Comparison of ENCODE assay signal across 9 mouse cellular contexts in the genomic region with DNA sequence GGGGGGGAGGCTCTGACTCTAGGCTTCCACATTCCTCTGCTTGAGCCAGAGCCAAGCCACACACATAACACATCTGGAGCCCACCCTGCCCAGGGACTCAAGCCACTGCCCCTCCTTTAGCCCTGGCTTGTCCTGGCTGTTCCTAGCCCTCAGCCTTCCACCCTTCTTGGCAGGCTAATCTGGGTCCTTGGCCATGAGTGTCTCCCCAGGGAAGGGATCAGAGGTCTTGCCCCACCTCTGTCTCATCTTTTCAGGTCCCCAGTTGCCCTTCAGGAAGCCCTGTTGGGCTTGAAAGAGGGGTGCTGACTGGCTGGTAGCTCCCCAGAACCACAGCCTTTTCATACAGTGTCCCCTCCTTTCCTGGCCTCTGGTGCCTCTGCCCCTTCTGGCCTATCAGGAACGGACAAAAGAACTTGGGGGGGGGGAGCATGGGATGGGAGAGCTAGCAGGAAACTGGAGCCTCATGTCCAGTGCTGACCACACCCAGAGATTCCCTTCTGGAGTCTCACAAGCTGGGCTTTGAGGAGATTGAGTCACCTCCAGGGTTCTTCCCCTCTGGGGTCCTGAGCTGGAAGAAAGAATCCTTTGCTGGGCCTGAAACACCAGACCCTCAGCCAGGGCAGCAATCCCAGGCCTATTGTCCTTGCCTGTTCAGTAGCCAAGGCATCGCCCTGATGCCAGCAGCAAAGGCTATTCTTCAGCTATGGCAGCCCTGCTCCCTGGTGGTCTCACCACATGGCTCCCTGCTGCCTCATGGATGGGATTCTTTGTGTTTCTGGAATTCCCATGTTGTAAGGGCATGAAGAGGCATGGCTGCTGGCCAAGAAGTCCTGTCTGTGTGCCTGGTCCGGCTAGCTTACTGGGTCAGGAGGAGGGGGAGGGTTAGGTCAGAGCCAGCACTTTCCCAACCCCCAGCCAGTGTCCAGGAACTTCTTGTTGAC. TPM values are rescaled to one million over a fixed set of nuclear protein-coding genes. Genes with fewer than 3 reads are reported as not detected.
DNase-seq lines count a peak whose midpoint lies in the region; ATAC-seq and TF ChIP-seq lines count a peak whose summit lies in the region.
"Had no signal": no experiment of that assay in that cellular context is flagged by ENCODE, and none has a peak within 500 bp of the region (broad histone marks: within the 10 kb centered on the region; RNA-seq: fewer than 3 reads in every experiment).

No protein-coding gene starts in this region.

- ATAC-seq in Patski, result peak; percentile 13
- ATAC-seq in hindbrain, embryonic 16.5 days, result peak; percentile 90

- in situ Hi-C loops in Patski (cut with MboI; ENCODE audit: low pct_unique_long_range_greater_than_20kb), result no loop called here

- POLR2A ChIA-PET in Patski (lab: Charles Lee), result no interaction called here

- H3K4me3 ChIP-seq in cortical plate, adult 2 months (ENCODE audit: insufficient read depth, low read length), result no peak overlapping the region
- H3K4me3 ChIP-seq in hindbrain, embryonic 16.5 days (ENCODE audit: low read length), result no peak overlapping the region

- peaks cover 4% of the 10 kb centered on the region for H3K27me3 ChIP-seq in Patski
- peaks cover 37% of the 10 kb centered on the region for H3K27me3 ChIP-seq in hindbrain, embryonic 16.5 days (replicated peaks; ENCODE audit: control insufficient read depth, insufficient read depth, low read length)

- TF ChIP-seq POLR2A in cortical plate, adult 2 months (IDR thresholded peaks at IDR 0.05; ENCODE audit: extremely low read depth, insufficient read depth, low read length), result no peak

- no peaks in the 10 kb centered on the region for H3K36me3 ChIP-seq in hindbrain, embryonic 16.5 days (ENCODE audit: control insufficient read depth, insufficient read depth, low read length)
- H3K36me3 ChIP-seq: limb, embryonic 15.5 days had no signal

- no peak for TF ChIP-seq CTCF in Patski (IDR thresholded peaks at IDR 0.05)
- no peak for TF ChIP-seq CTCF in cortical plate, adult 2 months (IDR thresholded peaks at IDR 0.05; ENCODE audit: extremely low read depth, insufficient read depth, low read length)

- no peak overlapping the region for H3K4me2 ChIP-seq in hindbrain, embryonic 16.5 days (ENCODE audit: low read length)

- no peak overlapping the region for H3K9ac ChIP-seq in hindbrain, embryonic 16.5 days (ENCODE audit: low read depth, low read length)
- H3K9ac ChIP-seq: limb, embryonic 15.5 days had no signal

- no peaks in the 10 kb centered on the region; the same call in 1 of the 2 replicates for H3K4me1 ChIP-seq in cortical plate, adult 2 months (ENCODE audit: control insufficient read depth, insufficient read depth, low read length)
- H3K4me1 ChIP-seq in hindbrain, embryonic 16.5 days (ENCODE audit: control insufficient read depth, insufficient read depth, low read depth, low read length), result peaks cover 16% of the 10 kb centered on the region

- peak overlapping the region; percentile 14; the same call in 1 of the 2 replicates for H3K27ac ChIP-seq in cortical plate, adult 2 months (ENCODE audit: insufficient read depth, low read length)
- H3K27ac ChIP-seq in hindbrain, embryonic 16.5 days (ENCODE audit: low read depth, low read length), result peak overlapping the region; percentile 30; the same call in 1 of the 2 replicates
- H3K27ac ChIP-seq: limb, embryonic 15.5 days had no signal

- no peaks in the 10 kb centered on the region for H3K9me3 ChIP-seq in hindbrain, embryonic 16.5 days (ENCODE audit: control insufficient read depth, low read length)
- H3K9me3 ChIP-seq: limb, embryonic 15.5 days had no signal

- CTCF ChIA-PET in Patski (lab: Charles Lee), result interaction anchor here (1.4 to 10.9 kb wide), 3 partner anchors 8 to 67 kb away, joined by 3 to 119 read pairs (median 4); a partner anchor contains a TSS

- WGBS in hindbrain, embryonic 16.5 days, result 13% methylated on average over 3 of the region's 3 CpGs

- DNase-seq in kidney, adult 18-20 months, result peak; percentile 23
- no peak for DNase-seq in kidney, postnatal 14 days
- no peak for DNase-seq in Patski (ENCODE audit: low read depth, low spot score)
- DNase-seq in right cerebral cortex, postnatal 4 days, result peak; percentile 67
- no peak for DNase-seq in adrenal gland, adult 8-10 months
- no peak for DNase-seq in thymus, postnatal 0 days (ENCODE audit: low spot score)

RNA-seq across cellular contexts. Expression of a gene that starts 1.1 kb away (rescaled TPM):
- 0.10 TPM for polyA plus RNA-seq in Patski (2021)
- 15.8 and 19.0 TPM in 2 replicates for polyA plus RNA-seq in cortical plate, adult 2 months (2012; rRNA removed)
- polyA plus RNA-seq in hindbrain, embryonic 16.5 days (2015; fragmentation: Nextera tagmentation; extraction: Ambion mirVana), result 6.7 and 7.4 TPM in 2 replicates
- 1 to 10 TPM; 3.1 to 9.7 (median 5.1) TPM for total RNA-seq in adrenal gland, adult 8-10 months (2022)
- 7.6 and 9.0 TPM in 2 replicates for polyA plus RNA-seq in thymus, postnatal 0 days (2015; fragmentation: Nextera tagmentation; extraction: Ambion mirVana)

RNA-seq across cellular contexts. Expression of a gene that starts 4.6 kb away (rescaled TPM):
- polyA plus RNA-seq in Patski (2021), result 249 TPM
- 435 and 468 TPM in 2 replicates for polyA plus RNA-seq in cortical plate, adult 2 months (2012; rRNA removed)
- polyA plus RNA-seq in hindbrain, embryonic 16.5 days (2015; fragmentation: Nextera tagmentation; extraction: Ambion mirVana), result 481 and 505 TPM in 2 replicates
- 100 to 1,000 TPM; 148 to 171 (median 163) TPM for total RNA-seq in adrenal gland, adult 8-10 months (2022)
- polyA plus RNA-seq in thymus, postnatal 0 days (2015; fragmentation: Nextera tagmentation; extraction: Ambion mirVana), result 6.3 and 7.2 TPM in 2 replicates

RNA-seq across cellular contexts. Expression of a gene that starts 22.4 kb away (rescaled TPM):
- 11.4 TPM for polyA plus RNA-seq in Patski (2021)
- polyA plus RNA-seq in cortical plate, adult 2 months (2012; rRNA removed), result 4.0 and 4.4 TPM in 2 replicates
- 15.7 and 17.2 TPM in 2 replicates for polyA plus RNA-seq in hindbrain, embryonic 16.5 days (2015; fragmentation: Nextera tagmentation; extraction: Ambion mirVana)
- under 1 TPM in 3 of 4 experiments, not detected in 1; 0.31 to 0.71 (median 0.61) TPM for total RNA-seq in adrenal gland, adult 8-10 months (2022)
- polyA plus RNA-seq in thymus, postnatal 0 days (2015; fragmentation: Nextera tagmentation; extraction: Ambion mirVana), result 22.8 and 25.4 TPM in 2 replicates

RNA-seq across cellular contexts. Expression of a gene that starts 28.5 kb away (rescaled TPM):
- 0.09 TPM for polyA plus RNA-seq in Patski (2021)
- polyA plus RNA-seq in cortical plate, adult 2 months (2012; rRNA removed), result 0.38 and 0.48 TPM in 2 replicates
- polyA plus RNA-seq in hindbrain, embryonic 16.5 days (2015; fragmentation: Nextera tagmentation; extraction: Ambion mirVana), result 0.19 and 0.23 TPM in 2 replicates
- total RNA-seq in adrenal gland, adult 8-10 months (2022), result under 1 TPM in 1 of 4 experiments, not detected in 3; 0.13 TPM
- 1.4 and 1.8 TPM in 2 replicates for polyA plus RNA-seq in thymus, postnatal 0 days (2015; fragmentation: Nextera tagmentation; extraction: Ambion mirVana)

RNA-seq across cellular contexts. Expression of a gene that starts 29.1 kb away (rescaled TPM):
- polyA plus RNA-seq in Patski (2021), result 108 TPM
- polyA plus RNA-seq in cortical plate, adult 2 months (2012; rRNA removed), result 16.6 and 20.4 TPM in 2 replicates
- polyA plus RNA-seq in hindbrain, embryonic 16.5 days (2015; fragmentation: Nextera tagmentation; extraction: Ambion mirVana), result 8.8 and 10.9 TPM in 2 replicates
- 10 to 100 TPM; 29.5 to 48.3 (median 31.5) TPM for total RNA-seq in adrenal gland, adult 8-10 months (2022)
- polyA plus RNA-seq in thymus, postnatal 0 days (2015; fragmentation: Nextera tagmentation; extraction: Ambion mirVana), result 21.3 and 24.6 TPM in 2 replicates

Comparison
In these comparisons a context has a peak if more than half of its experiments do, and no peak if none do; other contexts are left out.
1. DNase-seq: peak in kidney, adult 18-20 months (single experiment) and right cerebral cortex, postnatal 4 days (single experiment); none in kidney, postnatal 14 days (single experiment), Patski (single experiment), adrenal gland, adult 8-10 months (single experiment) and thymus, postnatal 0 days (single experiment).
2. RNA of a gene that starts 4.6 kb away (polyA plus RNA-seq): 481 to 505 TPM in hindbrain, embryonic 16.5 days, 435 to 468 TPM in cortical plate, adult 2 months and 249 TPM in Patski (single experiment); 6.3 to 7.2 TPM in thymus, postnatal 0 days; every median in the first group is over 10 times any median in the second.